Mouse (Mus musculus) CD4-positive helper T cell, adult 2 months (primary cell): Measurements from ENCODE around the gene Ifi27l2a.

Experiments
- DNase-seq: peaks from one replicate; pipeline ENCODE4 v3.0.0-alpha.2; 2012; ENCODE audit warnings: low read depth, missing footprints, low spot score

Gene Ifi27l2a

GRCm38 (mm10) chr12:103425729-103426470 lies 17.6 kb downstream of the Ifi27l2a start, which contains the start of gene Ddx24:
TSS of gene Ddx24 (minus strand) at chr12:103425830.
- peak; percentile 99 for DNase-seq

DNA sequence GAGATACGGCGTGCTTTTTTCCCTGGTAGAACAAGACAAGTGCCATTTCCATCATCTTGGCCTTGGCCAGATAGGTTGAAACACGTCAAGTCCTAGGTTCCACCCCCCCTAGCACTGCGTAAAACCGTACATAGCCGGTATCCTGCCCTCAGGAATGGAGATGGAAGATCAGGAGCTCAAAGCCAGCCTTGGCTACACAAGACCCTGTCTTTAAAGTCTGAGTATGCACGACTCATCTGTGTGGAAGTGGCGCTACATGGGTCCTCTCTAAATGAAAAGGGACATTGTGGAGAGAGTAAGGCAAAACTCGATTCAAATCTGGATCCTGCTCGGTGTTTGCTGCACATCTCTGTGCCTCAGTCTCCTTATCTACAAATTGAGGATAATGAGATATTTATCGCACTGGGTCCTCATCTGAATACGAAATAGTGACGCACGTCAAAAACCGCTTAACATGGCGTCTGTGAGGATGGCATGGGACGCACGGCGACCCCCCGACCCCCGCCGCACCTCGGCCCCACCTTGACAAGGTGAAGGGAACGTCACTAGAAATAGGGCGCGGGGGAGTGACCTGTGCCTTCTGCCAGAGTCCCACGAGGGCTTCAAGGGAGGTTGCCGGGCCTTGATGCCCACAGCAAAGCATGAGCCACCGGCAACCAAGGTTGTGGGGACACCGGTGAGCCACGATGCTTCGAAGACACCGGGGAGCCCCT lies 18.3 kb downstream of the Ifi27l2a start:
- no peak for DNase-seq

DNA sequence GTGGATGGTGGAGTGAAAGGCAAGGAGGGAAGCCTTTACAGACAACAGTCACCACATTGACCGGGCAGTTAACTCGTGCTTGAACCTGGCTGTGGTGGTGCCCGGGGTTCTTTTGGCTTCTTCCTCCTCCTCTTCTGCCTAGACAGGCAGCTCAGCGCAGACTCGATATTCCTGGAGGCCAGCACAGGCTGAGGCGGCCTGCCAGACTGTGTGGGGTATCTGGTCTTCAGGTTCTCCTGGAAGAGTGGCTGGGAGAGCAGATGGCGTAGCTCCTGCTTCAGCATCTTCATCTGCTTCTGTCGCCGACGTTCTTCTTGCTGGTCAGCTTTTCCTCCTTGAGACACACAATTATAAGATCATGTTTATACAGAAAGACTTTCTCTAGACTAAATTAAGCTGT lies 35.3 kb downstream of the Ifi27l2a start:
- no peak for DNase-seq

DNA sequence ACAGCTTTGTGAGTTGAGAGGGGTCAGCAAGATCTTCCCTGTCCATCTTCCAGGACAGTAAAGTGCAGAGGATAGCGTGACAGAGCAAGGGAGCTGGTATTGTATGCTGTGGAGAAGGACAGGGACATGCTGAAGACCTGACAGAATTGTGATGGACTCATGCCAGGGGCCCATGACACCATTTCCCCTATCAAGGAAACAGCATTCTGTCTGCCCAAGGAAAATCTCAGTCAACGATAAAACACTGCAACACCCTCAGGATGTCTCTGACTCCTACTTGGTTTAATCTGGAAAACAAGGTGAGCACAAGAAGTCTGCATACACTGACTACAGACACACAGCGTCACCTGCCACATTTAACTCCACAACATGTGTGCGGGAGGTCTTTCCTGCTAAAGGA lies 35.8 kb downstream of the Ifi27l2a start, which contains the start of gene 9330161L09Rik:
Gene 9330161L09Rik, minus strand, starts transcription at position 101 of the 400 bp plus-strand sequence.
- no peak for DNase-seq

- DNase-seq, result no peak
Measured at GRCm38 (mm10) chr12:103404131-103404530, 39.3 kb downstream of the Ifi27l2a start.

- no peak for DNase-seq
Measured at GRCm38 (mm10) chr12:103396751-103397150, 46.7 kb downstream of the Ifi27l2a start.

DNA sequence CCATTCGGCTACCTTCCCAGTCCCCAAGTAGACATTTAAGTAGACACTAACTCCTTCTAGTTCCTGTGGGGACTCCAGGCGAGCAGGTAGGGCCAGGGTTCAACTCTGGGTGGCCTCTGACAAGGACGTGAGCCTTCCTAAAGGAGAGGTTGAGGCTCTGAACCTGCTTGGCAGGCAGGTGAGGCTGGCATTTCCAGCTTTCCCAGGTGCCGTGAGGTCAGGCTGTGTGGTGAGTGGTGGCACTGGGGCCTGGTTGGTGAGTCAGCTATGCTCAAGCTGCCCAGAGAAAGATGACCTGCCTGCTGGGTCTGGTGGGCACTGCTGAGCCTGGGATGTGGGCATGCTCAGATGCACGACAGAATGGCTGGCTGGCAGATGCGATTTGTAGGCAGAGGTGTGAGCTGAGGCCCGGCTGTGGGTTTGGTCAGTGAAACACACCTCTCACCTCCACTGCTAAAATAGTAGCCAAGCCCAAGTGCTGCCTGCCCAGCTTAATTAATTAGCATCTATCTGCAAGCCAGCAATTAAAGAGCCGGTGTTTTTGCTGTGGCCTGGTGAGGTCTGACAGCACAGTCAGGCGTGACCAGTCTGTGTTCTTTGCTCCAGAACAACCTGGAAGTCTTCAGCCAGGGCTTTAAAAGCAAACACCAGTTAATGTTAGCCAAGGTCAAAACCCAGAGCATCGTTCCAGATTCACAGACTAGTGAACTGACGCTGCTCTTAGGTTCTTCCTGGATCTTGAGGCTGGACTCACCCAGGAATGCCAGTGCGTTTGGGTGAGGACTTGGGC lies 47.8 kb downstream of the Ifi27l2a start:
- no peak for DNase-seq

DNA sequence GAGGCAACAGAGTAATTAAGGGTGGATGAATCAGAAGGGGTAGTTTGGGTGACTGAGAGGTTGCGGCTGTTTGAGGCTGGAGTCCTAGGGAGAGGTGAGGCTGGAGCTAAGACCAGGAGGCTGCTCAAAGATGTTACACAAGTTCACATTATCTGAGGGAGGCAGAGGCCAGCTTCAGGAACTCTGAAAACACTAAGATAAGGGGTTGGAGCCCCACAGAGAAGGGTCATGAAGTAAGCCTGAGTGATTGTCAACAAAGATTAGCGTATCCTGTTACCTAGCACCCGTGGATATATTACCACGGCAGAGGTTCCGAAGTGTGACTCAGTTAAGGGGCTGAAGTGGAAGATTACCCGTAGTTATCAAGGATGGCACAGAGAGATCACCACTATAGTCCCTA lies 50.0 kb downstream of the Ifi27l2a start:
- DNase-seq, result no peak
